Comparison of ENCODE assay signal across 22 mouse cellular contexts in genomic region chr7:71555476-71555875, GRCm38 (mm10).
A peak's percentile ranks its signal among the peaks of the same experiment; 100 is the strongest.
DNase-seq lines count a peak whose midpoint lies in the region; ATAC-seq and TF ChIP-seq lines count a peak whose summit lies in the region.
"Had no signal": no experiment of that assay in that cellular context is flagged by ENCODE, and none has a peak within 500 bp of the region (broad histone marks: within the 10 kb centered on the region; RNA-seq: fewer than 3 reads in every experiment).

No protein-coding gene starts in this region.

- H3K9ac ChIP-seq in midbrain, postnatal 0 days (replicated peaks; ENCODE audit: low read length, poor library complexity, severe bottlenecking), result no peak overlapping the region
- H3K9ac ChIP-seq in midbrain, embryonic 13.5 days (replicated peaks), result no peak overlapping the region
- H3K9ac ChIP-seq: embryonic facial prominence, embryonic 13.5 days; heart, embryonic 15.5 days; hindbrain, embryonic 14.5 days had no signal

- TF ChIP-seq CTCF in midbrain, postnatal 0 days (IDR thresholded peaks at IDR 0.05), result no peak

- no peak overlapping the region for H3K4me3 ChIP-seq in midbrain, postnatal 0 days (ENCODE audit: low read depth, low read length)
- H3K4me3 ChIP-seq in midbrain, embryonic 13.5 days (replicated peaks), result no peak overlapping the region
- H3K4me3 ChIP-seq: embryonic facial prominence, embryonic 13.5 days; erythroblast, embryonic 14.5 days; heart, embryonic 15.5 days had no signal

- 77% methylated on average over 3 of the region's 3 CpGs for WGBS in midbrain, postnatal 0 days
- 83% methylated on average over 3 of the region's 3 CpGs for WGBS in midbrain, embryonic 13.5 days

- ATAC-seq in midbrain, postnatal 0 days (ENCODE audit: low FRiP score), result no peak
- ATAC-seq in midbrain, embryonic 13.5 days, result no peak
- ATAC-seq in monocyte, adult 5-6 weeks (replicated peaks; ENCODE audit: insufficient number of reproducible peaks, low FRiP score, low TSS enrichment, poor library complexity, severe bottlenecking), result no peak
- ATAC-seq: activated CD4-positive, CD25-positive, alpha-beta regulatory T cell, adult 4 months had no signal

- no peak overlapping the region for H3K27ac ChIP-seq in midbrain, postnatal 0 days (ENCODE audit: low read depth, low read length)
- H3K27ac ChIP-seq in midbrain, embryonic 13.5 days, result no peak overlapping the region
- H3K27ac ChIP-seq: embryonic facial prominence, embryonic 13.5 days; heart, embryonic 15.5 days; hindbrain, embryonic 14.5 days had no signal

- H3K27me3 ChIP-seq in midbrain, postnatal 0 days (ENCODE audit: insufficient read depth, low read length), result no peaks in the 10 kb centered on the region
- H3K27me3 ChIP-seq in midbrain, embryonic 13.5 days, result no peaks in the 10 kb centered on the region
- H3K27me3 ChIP-seq: embryonic facial prominence, embryonic 13.5 days; heart, embryonic 15.5 days had no signal

- no peaks in the 10 kb centered on the region for H3K36me3 ChIP-seq in midbrain, postnatal 0 days (ENCODE audit: insufficient read depth, low read length)
- no peaks in the 10 kb centered on the region for H3K36me3 ChIP-seq in midbrain, embryonic 13.5 days
- H3K36me3 ChIP-seq: embryonic facial prominence, embryonic 13.5 days; heart, embryonic 15.5 days had no signal

- no peaks in the 10 kb centered on the region for H3K9me3 ChIP-seq in midbrain, postnatal 0 days (ENCODE audit: low read length)
- no peaks in the 10 kb centered on the region for H3K9me3 ChIP-seq in midbrain, embryonic 13.5 days
- H3K9me3 ChIP-seq: embryonic facial prominence, embryonic 13.5 days; heart, embryonic 15.5 days had no signal

- no peak overlapping the region for H3K4me2 ChIP-seq in midbrain, postnatal 0 days (ENCODE audit: low read depth, low read length, poor library complexity, severe bottlenecking)
- no peak overlapping the region for H3K4me2 ChIP-seq in midbrain, embryonic 13.5 days (replicated peaks)
- H3K4me2 ChIP-seq: embryonic facial prominence, embryonic 13.5 days; heart, embryonic 15.5 days; hindbrain, embryonic 14.5 days; midbrain, embryonic 11.5 days had no signal

- H3K4me1 ChIP-seq in midbrain, postnatal 0 days (ENCODE audit: insufficient read depth, low read length), result no peaks in the 10 kb centered on the region
- H3K4me1 ChIP-seq in midbrain, embryonic 13.5 days (replicated peaks), result no peaks in the 10 kb centered on the region
- H3K4me1 ChIP-seq: embryonic facial prominence, embryonic 13.5 days; heart, embryonic 15.5 days had no signal

- peak; percentile 36 for DNase-seq in midbrain, postnatal 0 days (ENCODE audit: low spot score)
- peak; percentile 20 to 52 for DNase-seq in cerebellum, adult 18-20 months
- peak; percentile 86 to 90 for DNase-seq in cerebellum, postnatal 10 days
- no peak for DNase-seq in lung, adult 18-20 months
- no peak for DNase-seq in embryo, embryonic 9.5 days (ENCODE audit: extremely low spot score)
- DNase-seq: adrenal gland, adult 8-10 months; heart, postnatal 36 days; kidney, adult 8-10 months; kidney, postnatal 10 days; lung, postnatal 10 days; retina, postnatal 1 day; right cerebral cortex, postnatal 4 days; thymus, adult 18-20 months; thymus, postnatal 4 days had no signal

Comparison
In these comparisons a context has a peak if more than half of its experiments do, and no peak if none do; other contexts are left out.
1. DNase-seq: peak in midbrain, postnatal 0 days (single experiment), cerebellum, adult 18-20 months (2 of 2) and cerebellum, postnatal 10 days (2 of 2); none in lung, adult 18-20 months (0 of 2) and embryo, embryonic 9.5 days (single experiment).